Mouse (Mus musculus) inflammation-experienced regulatory T-cells, adult 6 months (primary cell): ENCODE results near the gene Slc22a22. TPM values are rescaled to one million over a fixed set of nuclear protein-coding genes. Genes with fewer than 3 reads are reported as not detected.

Source experiments
- ATAC-seq: one replicate; pipeline ENCODE4 v1.8.0; 2017
- polyA plus RNA-seq, 3 experiments: library from polyadenylated mRNA; unstranded; fragments of 100-300 nt; shearing (Covaris generic); gene quantifications; one replicate each; pipeline ENCODE4 v1.2.1; 2017

Gene Slc22a22
- polyA plus RNA-seq = not detected

- ATAC-seq = no peak
These were observed at the start of gene Slc22a22 for GRCm38 (mm10) chr15:57477525-57477924. Gene Slc22a22 (minus strand): TSS chr15:57477625.

- no peak for ATAC-seq
These were observed 46.3 kb upstream of the Slc22a22 start for GRCm38 (mm10) chr15:57523510-57524298.

- no peak for ATAC-seq
These were observed 44.7 kb upstream of the Slc22a22 start for GRCm38 (mm10) chr15:57522160-57522559.

- no peak for ATAC-seq
These were observed 32.1 kb upstream of the Slc22a22 start for GRCm38 (mm10) chr15:57509185-57510172.

- no peak for ATAC-seq
These were observed 31.1 kb upstream of the Slc22a22 start for GRCm38 (mm10) chr15:57508242-57509184.

- ATAC-seq = no peak
These were observed 26.8 kb upstream of the Slc22a22 start for GRCm38 (mm10) chr15:57504126-57504705.

- ATAC-seq = no peak
These were observed 26.2 kb upstream of the Slc22a22 start for GRCm38 (mm10) chr15:57503656-57504055.

GRCm38 (mm10) chr15:57501559-57501958 is 24.1 kb upstream of the Slc22a22 start:
- ATAC-seq = no peak

GRCm38 (mm10) chr15:57496106-57496505 is 18.7 kb upstream of the Slc22a22 start:
- no peak for ATAC-seq

GRCm38 (mm10) chr15:57482509-57482908 is 5.1 kb upstream of the Slc22a22 start:
- no peak for ATAC-seq

GRCm38 (mm10) chr15:57471648-57472047 is 5.8 kb downstream of the Slc22a22 start:
- ATAC-seq = no peak

- ATAC-seq = no peak
These were observed 11.4 kb downstream of the Slc22a22 start for GRCm38 (mm10) chr15:57465996-57466395.

GRCm38 (mm10) chr15:57465061-57465460 is 12.4 kb downstream of the Slc22a22 start:
- ATAC-seq = no peak

- no peak for ATAC-seq
These were observed 13.4 kb downstream of the Slc22a22 start for GRCm38 (mm10) chr15:57464066-57464465.

- ATAC-seq = no peak
These were observed 16.1 kb downstream of the Slc22a22 start for GRCm38 (mm10) chr15:57461284-57461683.

- no peak for ATAC-seq
These were observed 20.1 kb downstream of the Slc22a22 start for GRCm38 (mm10) chr15:57457374-57457773.

- no peak for ATAC-seq
These were observed 42.6 kb downstream of the Slc22a22 start for GRCm38 (mm10) chr15:57434710-57435404.

GRCm38 (mm10) chr15:57408498-57408897 is 68.9 kb downstream of the Slc22a22 start:
- no peak for ATAC-seq

- no peak for ATAC-seq
These were observed 78.8 kb downstream of the Slc22a22 start for GRCm38 (mm10) chr15:57398439-57399148.

- no peak for ATAC-seq
These were observed 83.4 kb downstream of the Slc22a22 start for GRCm38 (mm10) chr15:57394053-57394452.
